Mouse (Mus musculus) central nervous system, embryonic 18 days (tissue): Measurements from ENCODE around the gene Wfdc9. TPM values are rescaled to one million over a fixed set of nuclear protein-coding genes. Genes with fewer than 3 reads are reported as not detected.

Source experiments
- polyA plus RNA-seq: library from polyadenylated mRNA; depleted of rRNA; stranded (reverse); fragments of >200 nt; gene quantifications from 2 replicates; pipeline ENCODE4 v1.2.3, GENCODE M21; 2012; rRNA removed

The Wfdc9 gene
- not detected in 2 replicates for polyA plus RNA-seq

DNA sequence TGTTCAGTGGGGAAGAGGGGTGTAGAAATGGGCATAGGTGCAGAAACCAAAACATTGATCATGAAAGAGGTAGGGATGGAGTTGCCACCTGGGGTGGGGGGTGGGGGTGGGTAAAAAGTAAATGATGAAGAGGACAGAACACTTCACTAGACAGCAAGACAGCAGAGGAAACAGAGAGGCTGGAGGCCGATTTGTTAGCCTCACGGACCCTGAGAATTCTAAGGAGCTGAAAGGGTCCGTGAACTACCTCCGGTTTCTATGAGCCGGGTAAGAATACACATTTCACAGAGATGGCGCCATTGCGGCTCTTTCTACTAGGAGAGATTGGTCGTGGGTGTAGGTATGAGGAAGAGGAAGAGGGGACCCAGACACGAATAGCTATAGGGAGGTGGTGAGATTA is at the start of gene Wfdc9:
Wfdc9 (minus strand) TSS at position 101 of the 400 bp plus-strand sequence.

DNA sequence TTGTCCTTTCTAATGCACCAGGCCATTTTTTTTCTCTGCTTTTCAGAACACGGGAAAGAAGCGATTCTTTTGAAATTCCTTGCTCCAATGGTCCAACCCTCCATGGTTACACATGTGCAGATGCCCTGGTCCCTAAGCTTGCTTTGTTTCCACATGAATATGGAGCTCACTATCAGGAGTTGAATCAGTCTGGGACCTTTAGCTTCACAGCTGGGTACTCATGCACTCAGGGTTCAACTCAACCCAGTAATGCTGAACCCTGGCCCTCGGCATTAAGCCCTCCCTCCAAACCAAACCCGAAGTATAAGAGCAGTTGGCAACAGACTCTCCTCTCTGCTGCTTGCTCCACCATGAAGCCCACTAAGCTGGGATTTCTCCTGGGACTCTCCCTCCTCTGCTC is 41.8 kb upstream of the Wfdc9 start, which contains the start of gene Spint4:
Spint4 (plus strand) TSS at position 301 of the 400 bp plus-strand sequence.

DNA sequence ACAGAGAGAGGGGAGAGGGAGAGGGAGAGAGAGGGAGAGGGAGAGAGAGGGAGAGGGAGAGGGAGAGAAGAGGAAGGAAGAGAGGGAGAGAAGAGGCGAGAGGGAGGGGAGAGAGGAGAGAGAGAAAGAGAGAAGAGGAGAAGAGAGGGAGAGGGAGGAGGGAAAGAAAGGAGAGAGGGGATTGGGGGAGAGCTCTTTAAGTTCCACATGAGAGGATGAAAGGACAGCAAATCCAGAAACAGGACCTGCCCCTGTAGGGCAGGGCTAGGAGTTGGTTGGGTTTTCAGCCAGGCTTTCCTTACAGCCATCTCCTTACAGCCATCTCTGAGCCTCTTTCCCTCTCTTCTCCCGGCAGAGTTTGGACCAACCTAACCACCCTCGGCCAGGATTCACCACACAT is 28.4 kb upstream of the Wfdc9 start, which contains the start of gene Wfdc13:
Wfdc13 (plus strand) TSS at position 301 of the 400 bp plus-strand sequence.

DNA sequence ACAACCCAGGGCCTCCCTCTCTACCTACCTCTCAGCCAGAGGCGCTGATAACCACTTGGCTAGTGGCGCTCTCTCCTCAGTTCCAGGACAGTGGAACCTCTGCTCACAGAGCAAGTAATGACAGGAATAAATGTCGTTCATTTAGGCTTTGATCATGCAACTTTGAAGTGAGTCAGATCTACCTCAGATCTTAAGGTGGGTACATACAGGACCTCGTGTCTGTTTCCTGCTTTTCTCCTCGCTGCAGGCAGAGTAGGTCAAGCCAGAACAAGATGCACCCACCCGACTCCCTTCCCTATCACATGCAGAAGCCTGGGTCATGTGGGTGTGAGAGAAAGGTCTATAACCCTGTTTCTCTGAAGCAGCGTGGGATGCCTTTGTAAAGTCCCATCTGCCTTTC is 17.6 kb upstream of the Wfdc9 start, which contains the start of gene Wfdc11:
Wfdc11 (minus strand) TSS at position 101 of the 400 bp plus-strand sequence.

DNA sequence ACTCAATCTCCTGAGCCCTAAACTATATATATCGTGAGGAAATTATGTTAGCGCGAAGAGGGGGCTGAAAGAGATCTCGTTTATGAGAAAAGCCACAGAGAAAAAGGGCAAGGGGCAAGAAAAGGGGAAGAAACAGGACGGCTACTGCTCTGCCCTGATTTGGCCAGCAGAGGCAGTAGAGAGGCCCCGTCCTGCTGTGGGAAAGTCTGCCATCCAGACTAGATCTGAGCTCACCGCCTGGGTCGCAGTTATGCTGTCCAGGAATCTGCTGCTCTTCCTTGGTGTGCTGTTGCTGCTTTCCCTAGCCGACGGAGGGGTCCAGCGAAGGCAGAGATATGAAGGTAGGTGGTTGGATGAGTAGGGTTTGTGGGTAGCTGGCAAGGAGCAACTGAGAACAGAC is 525 bp downstream of the Wfdc9 start, which contains the start of gene Wfdc10:
Wfdc10 (plus strand) TSS at position 189 of the 400 bp plus-strand sequence.

DNA sequence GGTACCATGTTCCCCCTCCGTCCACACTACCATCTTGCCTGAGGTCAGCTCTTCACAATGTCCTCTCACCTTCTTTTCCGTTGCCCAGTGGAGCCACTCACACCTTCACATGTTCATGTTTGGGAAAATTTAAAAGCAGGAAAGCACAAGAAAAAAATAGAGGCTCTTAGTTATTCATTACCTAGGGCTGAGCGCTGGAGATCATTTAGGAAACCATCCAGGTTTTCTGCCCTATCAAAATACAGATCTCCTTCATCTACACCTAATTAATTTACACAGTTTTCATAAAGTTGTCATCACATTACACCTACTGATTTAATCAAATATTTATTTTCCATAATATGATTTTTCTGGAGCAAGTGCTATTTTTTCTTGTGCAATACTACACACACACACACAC is 17.7 kb downstream of the Wfdc9 start, which contains the start of gene Wfdc16:
Wfdc16 (minus strand) TSS at position 101 of the 400 bp plus-strand sequence.

DNA sequence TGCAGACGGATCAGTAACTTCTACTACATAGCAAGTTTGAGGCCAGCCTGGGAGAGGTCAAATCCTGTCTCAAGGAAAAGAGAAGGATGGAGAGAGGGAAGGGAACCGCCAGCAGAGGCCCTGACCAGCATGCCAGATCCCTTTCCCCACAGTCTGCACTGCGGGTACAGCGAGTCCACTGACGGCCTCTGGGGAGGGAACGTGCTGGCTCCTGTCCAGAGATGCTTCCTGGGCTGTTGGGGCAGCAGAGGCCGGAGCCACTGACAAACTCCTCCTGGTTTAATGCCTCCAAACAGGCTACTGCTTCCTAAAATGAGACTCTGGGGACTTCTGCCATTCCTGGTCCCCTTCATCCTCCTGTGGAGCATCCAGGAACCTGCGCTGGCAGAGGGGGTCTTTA is 42.9 kb downstream of the Wfdc9 start, which contains the start of the genes Wfdc6b and Wfdc8:
Wfdc6b (plus strand) TSS at position 52 of the 400 bp plus-strand sequence.
Wfdc8 (minus strand) TSS at position 156 of the 400 bp plus-strand sequence.

Other genes starting within 250 kb of the Wfdc9 start
- gene Sdc4, start 212.7 kb downstream of the Wfdc9 start, polyA plus RNA-seq, result 4.0 and 5.1 TPM in 2 replicates
- 64.2 TPM in 2 replicates for gene Sys1, start 199.6 kb downstream of the Wfdc9 start, polyA plus RNA-seq
- gene Gm20458, start 195.6 kb downstream of the Wfdc9 start, polyA plus RNA-seq, result 9.1 and 11.2 TPM in 2 replicates
- gene Trp53tg5, start 182.9 kb downstream of the Wfdc9 start, polyA plus RNA-seq, result not detected in 2 replicates
- gene Dbndd2, start 170.5 kb downstream of the Wfdc9 start, polyA plus RNA-seq, result 21.0 and 24.6 TPM in 2 replicates
- gene Pigt, start 159.1 kb downstream of the Wfdc9 start, polyA plus RNA-seq, result 81.4 and 104 TPM in 2 replicates
- gene Wfdc2, start 94.2 kb downstream of the Wfdc9 start, polyA plus RNA-seq, result 2.1 and 3.3 TPM in 2 replicates
- not detected in 2 replicates for gene Spint3, start 83.1 kb downstream of the Wfdc9 start, polyA plus RNA-seq
- gene Wfdc6a, start 71.1 kb downstream of the Wfdc9 start, polyA plus RNA-seq, result 0.15 TPM in 1 of 2 replicates, not detected in the other
- gene Eppin, start 63.0 kb downstream of the Wfdc9 start, polyA plus RNA-seq, result not detected in 2 replicates
- not detected in 2 replicates for gene Wfdc6b, start 43.1 kb downstream of the Wfdc9 start, polyA plus RNA-seq
- gene Wfdc8, start 43.0 kb downstream of the Wfdc9 start, polyA plus RNA-seq, result not detected in 2 replicates
- not detected in 2 replicates for gene Wfdc16, start 17.8 kb downstream of the Wfdc9 start, polyA plus RNA-seq
- gene Wfdc10, start 537 bp downstream of the Wfdc9 start, polyA plus RNA-seq, result 0.21 TPM in 1 of 2 replicates, not detected in the other
- not detected in 2 replicates for gene Wfdc11, start 17.5 kb upstream of the Wfdc9 start, polyA plus RNA-seq
- gene Wfdc13, start 28.5 kb upstream of the Wfdc9 start, polyA plus RNA-seq, result not detected in 2 replicates
- not detected in 2 replicates for gene Spint4, start 41.9 kb upstream of the Wfdc9 start, polyA plus RNA-seq
- gene Spint5, start 58.7 kb upstream of the Wfdc9 start, polyA plus RNA-seq, result not detected in 2 replicates
- 1.0 and 1.3 TPM in 2 replicates for gene Wfdc3, start 89.3 kb upstream of the Wfdc9 start, polyA plus RNA-seq
- 51.1 and 51.2 TPM in 2 replicates for gene Dnttip1, start 89.4 kb upstream of the Wfdc9 start, polyA plus RNA-seq
- 38.6 and 43.3 TPM in 2 replicates for gene Ube2c, start 113.3 kb upstream of the Wfdc9 start, polyA plus RNA-seq
- 1.3 and 106 TPM in 2 replicates for gene Tnnc2, start 123.4 kb upstream of the Wfdc9 start, polyA plus RNA-seq
- gene Snx21, start 129.2 kb upstream of the Wfdc9 start, polyA plus RNA-seq, result 47.2 TPM in 2 replicates
- 28.9 and 30.7 TPM in 2 replicates for gene Acot8, start 148.3 kb upstream of the Wfdc9 start, polyA plus RNA-seq
- 9.1 and 9.4 TPM in 2 replicates for gene Zswim3, start 148.5 kb upstream of the Wfdc9 start, polyA plus RNA-seq
- 8.7 and 11.1 TPM in 2 replicates for gene Zswim1, start 166.1 kb upstream of the Wfdc9 start, polyA plus RNA-seq
- gene Spata25, start 172.0 kb upstream of the Wfdc9 start, polyA plus RNA-seq, result 0.12 TPM in 1 of 2 replicates, not detected in the other
- gene Ctsa, start 176.3 kb upstream of the Wfdc9 start, polyA plus RNA-seq, result 116 TPM in 2 replicates
- gene Neurl2, start 176.9 kb upstream of the Wfdc9 start, polyA plus RNA-seq, result 5.8 and 5.9 TPM in 2 replicates
- 45.2 and 48.1 TPM in 2 replicates for gene Pltp, start 201.1 kb upstream of the Wfdc9 start, polyA plus RNA-seq
- 46.2 and 47.4 TPM in 2 replicates for gene Pcif1, start 222.7 kb upstream of the Wfdc9 start, polyA plus RNA-seq